Mouse (Mus musculus) liver, embryonic 15.5 days (tissue): ENCODE data around the gene Carmil1. TPM values are rescaled to one million over a fixed set of nuclear protein-coding genes. Genes with fewer than 3 reads are reported as not detected.

Source experiments
- ATAC-seq: fragments of 200-750 bp; cut with Nextera tagmentation; 2 replicates; pipeline ENCODE4 v1.8.0; 2017; ENCODE audit warnings: moderate number of reproducible peaks, mild to moderate bottlenecking, moderate library complexity; ENCODE audit not compliant: insufficient read depth
- H3K27ac ChIP-seq: fragments of 300-500 bp; sonication (generic); replicated peaks from 2 replicates; pipeline ENCODE4 v1.5.1; 2015; ENCODE audit warnings: mild to moderate bottlenecking, inconsistent platforms
- H3K27me3 ChIP-seq: fragments of 300-500 bp; sonication (generic); 2 replicates; pipeline ENCODE4 v1.6.1; 2015; ENCODE audit warnings: mild to moderate bottlenecking, inconsistent platforms
- H3K36me3 ChIP-seq: fragments of 300-500 bp; sonication (generic); replicated peaks from 2 replicates; pipeline ENCODE4 v1.6.1; 2015; ENCODE audit warnings: moderate library complexity, mild to moderate bottlenecking, inconsistent platforms
- H3K4me1 ChIP-seq: fragments of 300-500 bp; sonication (generic); replicated peaks from 2 replicates; pipeline ENCODE4 v1.6.1; 2015; ENCODE audit warnings: inconsistent platforms
- H3K4me2 ChIP-seq: fragments of 300-500 bp; sonication (generic); 2 replicates; pipeline ENCODE4 v1.6.1; 2015; ENCODE audit warnings: moderate library complexity, mild to moderate bottlenecking, inconsistent platforms
- H3K4me3 ChIP-seq: fragments of 300-500 bp; sonication (generic); replicated peaks from 2 replicates; pipeline ENCODE4 v1.5.1; 2015; ENCODE audit warnings: mild to moderate bottlenecking, inconsistent platforms
- H3K9ac ChIP-seq: fragments of 300-500 bp; sonication (generic); 2 replicates; pipeline ENCODE4 v1.6.1; 2015; ENCODE audit warnings: moderate library complexity, mild to moderate bottlenecking, inconsistent platforms
- H3K9me3 ChIP-seq: fragments of 300-500 bp; sonication (generic); replicated peaks from 2 replicates; pipeline ENCODE4 v1.6.1; 2016; ENCODE audit warnings: inconsistent platforms
- WGBS: fragments of 180-500 bp; shearing (Covaris S2); methylation state at CpG from one replicate; pipeline ENCODE4 v1.1.7; 2015; ENCODE audit warnings: mixed read lengths; ENCODE audit not compliant: insufficient replicate concordance; 5-methylcytosine and 5-hydroxymethylcytosine counted together
- polyA plus RNA-seq: library from polyadenylated mRNA; unstranded; fragments of >200 nt; fragmentation: Nextera tagmentation; extraction: Ambion mirVana; gene quantifications from 2 replicates; pipeline ENCODE4 v1.2.1, GENCODE M21; 2015

Gene Carmil1
- polyA plus RNA-seq, 1 experiment from 2014 or later: 4.1 TPM

DNA sequence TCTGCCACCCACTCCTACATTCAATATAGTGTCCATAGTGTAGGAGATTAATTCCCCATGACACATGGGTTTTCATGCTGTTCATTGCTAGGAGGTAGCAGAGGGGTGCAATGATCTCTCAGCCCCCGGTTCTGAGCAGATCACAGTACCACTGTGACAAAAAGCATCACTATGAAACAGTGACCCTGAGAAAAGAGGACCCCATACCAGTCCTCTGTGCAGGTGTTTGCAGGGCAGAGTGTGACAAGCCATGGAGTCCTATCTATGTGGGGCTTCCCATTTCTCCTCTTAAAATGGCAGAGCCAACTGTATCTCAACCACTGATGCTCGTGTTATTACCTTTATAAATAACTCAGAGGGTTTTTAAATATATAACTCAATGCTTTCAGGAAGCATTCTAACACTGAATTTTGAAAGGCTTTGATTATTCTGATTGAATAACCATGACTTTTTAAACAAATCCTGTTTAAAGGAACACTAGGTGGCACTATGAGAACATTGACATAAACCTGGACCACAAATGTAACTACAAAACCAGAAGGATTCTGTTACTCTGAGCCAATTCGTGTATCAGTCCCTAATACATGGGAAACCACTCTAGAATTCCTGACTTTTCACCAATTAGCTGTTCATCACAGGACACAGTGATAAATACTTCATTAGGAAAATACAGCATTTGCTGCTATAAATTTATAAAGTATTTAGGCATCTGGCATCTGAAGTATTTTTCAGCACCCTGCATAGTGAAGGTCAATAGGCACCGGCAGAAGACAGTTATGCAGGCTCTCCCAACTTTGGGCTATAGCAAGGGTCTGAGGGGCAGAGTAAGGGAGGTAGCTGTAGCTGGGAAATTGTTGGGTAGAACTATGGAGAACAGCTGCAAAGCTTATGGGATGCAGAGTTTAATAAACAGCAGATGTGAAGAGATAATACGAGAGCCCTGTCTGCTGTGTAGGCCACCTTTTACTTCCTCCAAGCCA lies 253.1 kb downstream of the Carmil1 start:
- Histone ChIP-seq H3K9me3 (no peaks in the 10 kb centered on the region), H3K27ac (no peak overlapping the region), H3K27me3 (no peaks in the 10 kb centered on the region), H3K4me1 (no peaks in the 10 kb centered on the region), H3K36me3 (no peaks in the 10 kb centered on the region), H3K4me3 (no peak overlapping the region), H3K9ac (no peak overlapping the region), H3K4me2 (no peak overlapping the region)
- 40% methylated on average over 5 of the region's 5 CpGs for WGBS
- ATAC-seq: no peak

DNA sequence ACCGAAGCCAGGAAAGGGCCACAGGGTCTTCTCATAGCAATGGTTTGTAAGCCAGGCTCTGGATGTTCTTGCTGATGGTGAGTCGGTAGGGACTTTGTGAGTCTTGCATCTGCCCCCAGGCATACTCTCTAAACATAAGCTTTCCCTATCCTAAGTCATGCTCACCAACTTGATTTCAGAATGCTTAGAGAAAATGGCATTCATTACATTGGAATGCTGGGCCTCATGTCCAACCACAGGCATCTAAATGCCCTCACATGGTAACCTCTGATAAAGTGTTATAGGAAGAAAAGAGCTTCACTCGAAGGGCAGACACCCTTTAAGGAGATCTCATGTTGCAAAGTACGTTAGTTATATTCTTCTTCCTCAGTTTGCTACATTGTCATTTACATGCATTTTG lies 262.1 kb downstream of the Carmil1 start:
- Histone ChIP-seq H3K9ac (no peak overlapping the region), H3K4me1 (no peaks in the 10 kb centered on the region), H3K4me3 (no peak overlapping the region), H3K4me2 (no peak overlapping the region), H3K27ac (no peak overlapping the region), H3K36me3 (no peaks in the 10 kb centered on the region), H3K9me3 (no peaks in the 10 kb centered on the region), H3K27me3 (no peaks in the 10 kb centered on the region)
- ATAC-seq: no peak
- WGBS: 57% methylated on average over 4 of the region's 4 CpGs

DNA sequence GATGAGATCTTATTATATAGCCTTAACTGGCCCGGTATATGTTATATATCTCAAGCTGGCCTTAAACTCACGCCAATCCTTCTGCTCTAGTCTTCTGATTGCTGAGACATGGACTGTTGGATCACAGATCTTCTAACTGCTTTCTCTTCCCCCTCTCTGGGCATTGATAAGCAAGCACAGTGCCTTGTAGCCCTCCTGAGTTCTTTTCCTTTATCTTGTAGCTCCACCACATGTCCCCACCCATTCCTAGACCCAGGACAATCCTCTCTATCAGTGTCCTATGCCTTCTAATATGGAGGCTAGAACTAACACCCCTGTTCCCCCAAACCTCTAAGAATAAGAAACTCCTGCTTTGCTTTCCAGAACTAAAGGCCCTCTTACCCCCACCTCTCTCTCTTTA lies 275.1 kb downstream of the Carmil1 start:
- Histone ChIP-seq H3K4me1 (peaks cover 10% of the 10 kb centered on the region; the same call in 1 of the 2 replicates), H3K9ac (no peak overlapping the region), H3K9me3 (no peaks in the 10 kb centered on the region), H3K27me3 (no peaks in the 10 kb centered on the region), H3K4me2 (no peak overlapping the region), H3K36me3 (no peaks in the 10 kb centered on the region), H3K27ac (no peak overlapping the region), H3K4me3 (no peak overlapping the region)
- WGBS: 25% methylated on average over 2 of the region's 2 CpGs
- peak; percentile 34; the same call in 1 of the 2 replicates for ATAC-seq

DNA sequence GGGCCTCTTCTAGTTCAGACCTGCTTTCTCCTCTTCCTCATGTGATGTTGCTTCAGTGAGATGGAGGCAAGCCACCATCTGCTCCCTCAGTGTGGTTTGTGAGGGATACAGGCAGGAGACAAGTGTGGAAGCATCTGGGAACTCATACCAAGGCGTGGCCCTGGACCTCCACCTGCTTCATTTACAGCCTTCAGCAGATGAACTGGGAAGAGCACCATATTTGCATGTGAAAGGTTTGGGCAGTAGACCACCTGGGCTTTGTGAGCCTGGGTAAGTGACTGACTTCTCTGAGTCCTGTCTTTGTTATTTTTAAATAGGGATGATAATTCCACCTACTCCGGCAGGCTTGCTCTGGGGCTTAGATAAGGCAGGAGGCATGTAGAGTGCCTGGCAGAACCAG lies 278.8 kb downstream of the Carmil1 start:
- no peaks in the 10 kb centered on the region for H3K9me3 ChIP-seq
- no peaks in the 10 kb centered on the region for H3K36me3 ChIP-seq
- H3K27me3 ChIP-seq: 0 out of 2 replicates have a peak, but pooled peaks cover 3% of the 10 kb centered on the region
- H3K4me1 ChIP-seq: peaks cover 10% of the 10 kb centered on the region; the same call in 1 of the 2 replicates
- 29% methylated on average over 2 of the region's 2 CpGs for WGBS
- H3K4me3 ChIP-seq: no peak overlapping the region
- no peak overlapping the region for H3K4me2 ChIP-seq
- ATAC-seq: no peak
- no peak overlapping the region for H3K27ac ChIP-seq
- H3K9ac ChIP-seq: no peak overlapping the region

DNA sequence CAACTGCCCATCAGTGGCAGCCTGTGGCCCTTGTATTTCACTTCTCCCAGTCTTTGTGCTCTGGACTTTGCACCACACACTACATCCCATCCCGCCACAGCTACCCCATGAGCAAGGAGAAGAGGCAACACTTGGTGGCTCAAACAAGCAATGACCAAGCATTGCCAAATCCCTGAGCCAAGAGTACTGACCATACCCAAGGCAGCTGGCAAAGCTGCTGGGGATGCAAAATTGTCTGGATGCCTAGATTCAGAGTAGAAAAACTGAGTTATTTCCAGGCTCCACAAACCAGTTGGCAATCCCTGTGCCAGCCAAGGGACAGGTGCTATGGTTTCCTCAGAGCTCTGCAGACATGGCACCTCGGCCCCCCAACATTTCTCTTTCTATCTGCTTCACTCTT lies 279.5 kb downstream of the Carmil1 start:
- Histone ChIP-seq H3K9me3 (no peaks in the 10 kb centered on the region), H3K4me1 (peaks cover 7% of the 10 kb centered on the region; the same call in 1 of the 2 replicates), H3K4me3 (no peak overlapping the region), H3K27me3 (0 out of 2 replicates have a peak, but pooled peaks cover 3% of the 10 kb centered on the region), H3K36me3 (no peaks in the 10 kb centered on the region), H3K27ac (no peak overlapping the region), H3K4me2 (no peak overlapping the region), H3K9ac (no peak overlapping the region)
- 62% methylated on average over 2 of the region's 2 CpGs for WGBS
- ATAC-seq: no peak

DNA sequence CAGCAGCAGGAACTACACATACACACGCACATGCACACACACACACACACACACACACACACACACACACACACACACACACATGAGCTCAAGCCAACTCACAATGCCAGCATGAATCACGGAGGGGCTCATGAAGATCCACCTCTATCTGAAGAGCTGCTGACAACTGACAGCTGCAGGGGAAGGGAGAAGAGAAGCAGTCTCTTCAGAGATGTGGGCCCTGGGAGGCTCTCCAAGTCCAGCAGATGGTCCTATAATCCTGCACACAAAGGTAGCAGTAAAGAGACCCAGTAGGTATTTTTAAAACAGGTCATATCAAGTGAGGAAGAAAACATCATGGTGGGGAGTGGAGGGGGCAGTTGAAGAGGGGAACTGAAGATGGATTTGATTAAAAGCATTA lies 281.8 kb downstream of the Carmil1 start:
- no peak overlapping the region for H3K9ac ChIP-seq
- H3K4me1 ChIP-seq: no peaks in the 10 kb centered on the region
- H3K4me3 ChIP-seq: no peak overlapping the region
- H3K4me2 ChIP-seq: no peak overlapping the region
- H3K36me3 ChIP-seq: no peaks in the 10 kb centered on the region
- 42% methylated on average over 2 of the region's 2 CpGs for WGBS
- no peak overlapping the region for H3K27ac ChIP-seq
- no peak for ATAC-seq
- peaks cover 13% of the 10 kb centered on the region for H3K27me3 ChIP-seq
- no peaks in the 10 kb centered on the region for H3K9me3 ChIP-seq

DNA sequence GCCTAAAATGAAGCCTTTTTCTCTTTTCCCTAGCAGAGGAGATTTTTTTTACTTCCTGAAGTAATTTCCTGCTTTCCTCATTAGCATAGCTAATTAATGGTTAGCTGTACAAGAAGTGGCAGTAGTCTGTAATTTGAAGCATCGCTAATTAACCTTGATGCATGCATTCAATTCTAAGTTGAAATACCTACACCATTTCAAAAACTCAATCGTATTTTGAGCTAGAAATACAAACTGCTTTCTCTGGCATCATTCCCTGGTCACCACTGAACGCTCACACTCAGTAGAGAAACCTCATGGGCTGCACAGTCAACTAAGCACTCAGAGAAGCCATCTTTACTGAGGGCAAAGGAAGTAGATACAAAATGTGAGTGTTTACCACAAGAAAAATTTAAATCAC lies 285.8 kb downstream of the Carmil1 start:
- H3K27me3 ChIP-seq: peaks cover 43% of the 10 kb centered on the region
- WGBS: 42% methylated on average over 3 of the region's 3 CpGs

DNA sequence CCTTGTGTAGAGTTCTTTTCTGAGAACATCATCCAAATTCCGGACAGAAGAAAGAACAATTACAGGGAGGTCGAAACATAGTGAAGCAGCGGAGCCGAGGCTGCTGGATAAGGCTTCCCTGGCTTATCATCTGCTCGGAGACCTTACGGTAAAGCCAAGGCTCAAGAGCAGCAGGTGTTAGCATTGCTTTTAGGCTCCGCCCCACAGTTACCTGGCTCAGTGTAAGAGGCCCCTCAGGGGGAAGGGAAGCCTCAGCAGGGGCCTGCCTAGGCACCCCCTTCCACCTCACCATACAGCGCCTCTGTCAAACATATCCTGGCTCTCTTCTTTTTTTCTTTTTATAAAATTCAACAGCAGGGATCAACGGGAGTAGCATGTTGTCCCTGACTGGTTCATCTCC lies 286.6 kb downstream of the Carmil1 start:
- Histone ChIP-seq H3K36me3 (no peaks in the 10 kb centered on the region), H3K27me3 (peaks cover 43% of the 10 kb centered on the region), H3K4me2 (no peak overlapping the region), H3K9me3 (no peaks in the 10 kb centered on the region), H3K4me3 (no peak overlapping the region), H3K9ac (no peak overlapping the region), H3K27ac (no peak overlapping the region), H3K4me1 (no peaks in the 10 kb centered on the region)
- 14% methylated on average over 9 of the region's 9 CpGs for WGBS
- ATAC-seq: no peak

More for the DNA sequence above, 285.8 kb downstream of the Carmil1 start:
- Histone ChIP-seq H3K4me2 (no peak overlapping the region), H3K36me3 (no peaks in the 10 kb centered on the region), H3K9me3 (no peaks in the 10 kb centered on the region), H3K4me3 (no peak overlapping the region), H3K9ac (no peak overlapping the region), H3K4me1 (no peaks in the 10 kb centered on the region), H3K27ac (no peak overlapping the region)
- ATAC-seq: no peak

DNA sequence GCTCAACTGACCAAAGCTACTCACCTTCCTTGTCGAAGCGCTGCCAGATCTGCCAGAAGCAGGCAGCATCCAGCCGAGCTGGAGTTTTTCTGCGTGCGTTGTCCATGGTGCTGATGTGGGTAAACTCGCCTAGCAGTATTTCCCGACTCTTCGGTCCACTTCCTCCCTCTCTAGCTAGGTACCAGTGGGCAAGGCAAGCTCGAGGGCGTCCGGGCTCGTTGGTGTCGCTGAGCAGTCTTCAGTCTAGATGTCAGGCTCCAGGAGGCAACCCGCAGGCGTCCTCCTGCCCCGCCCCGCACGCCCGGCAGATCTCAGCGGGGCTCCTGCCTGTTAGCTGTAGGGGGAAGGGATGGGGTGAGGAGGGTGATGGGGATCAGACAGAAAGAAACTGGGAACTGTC lies 289.7 kb downstream of the Carmil1 start, which contains the start of gene Scgn:
TSS of gene Scgn (minus strand) at position 287 of the 400 bp plus-strand sequence.
- no peak for ATAC-seq
- Histone ChIP-seq H3K36me3 (no peaks in the 10 kb centered on the region), H3K27me3 (peaks cover 40% of the 10 kb centered on the region), H3K4me2 (no peak within 1 kb of the TSS), H3K27ac (no peak within 1 kb of the TSS), H3K4me3 (no peak within 1 kb of the TSS), H3K4me1 (no peaks in the 10 kb centered on the region), H3K9me3 (no peaks in the 10 kb centered on the region), H3K9ac (no peak within 1 kb of the TSS)
- under 1% methylated on average over 20 of the region's 20 CpGs for WGBS

DNA sequence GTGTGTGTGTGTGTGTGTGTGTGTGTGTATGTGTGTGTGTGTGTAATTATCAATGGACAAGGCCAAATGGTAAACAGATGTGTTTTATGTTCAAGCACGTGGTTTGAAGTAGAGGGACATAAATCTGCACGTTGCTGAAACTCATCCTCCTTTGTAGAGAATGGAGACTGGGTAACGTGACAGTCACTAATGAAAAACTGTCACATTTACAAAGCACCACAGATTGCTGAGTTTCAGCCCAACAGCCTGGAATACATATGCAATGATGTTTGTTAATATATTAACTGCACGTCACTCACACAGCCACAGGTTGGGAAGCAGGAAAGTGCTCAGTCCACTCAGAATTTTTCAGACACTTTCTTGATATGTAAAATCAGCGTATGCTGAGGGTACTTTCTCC lies 290.1 kb downstream of the Carmil1 start:
- WGBS: 37% methylated on average over 5 of the region's 5 CpGs
- Histone ChIP-seq H3K9me3 (no peaks in the 10 kb centered on the region), H3K27ac (no peak overlapping the region), H3K4me2 (no peak overlapping the region), H3K4me3 (no peak overlapping the region), H3K36me3 (no peaks in the 10 kb centered on the region), H3K4me1 (no peaks in the 10 kb centered on the region), H3K27me3 (peaks cover 40% of the 10 kb centered on the region), H3K9ac (no peak overlapping the region)
- ATAC-seq: no peak

DNA sequence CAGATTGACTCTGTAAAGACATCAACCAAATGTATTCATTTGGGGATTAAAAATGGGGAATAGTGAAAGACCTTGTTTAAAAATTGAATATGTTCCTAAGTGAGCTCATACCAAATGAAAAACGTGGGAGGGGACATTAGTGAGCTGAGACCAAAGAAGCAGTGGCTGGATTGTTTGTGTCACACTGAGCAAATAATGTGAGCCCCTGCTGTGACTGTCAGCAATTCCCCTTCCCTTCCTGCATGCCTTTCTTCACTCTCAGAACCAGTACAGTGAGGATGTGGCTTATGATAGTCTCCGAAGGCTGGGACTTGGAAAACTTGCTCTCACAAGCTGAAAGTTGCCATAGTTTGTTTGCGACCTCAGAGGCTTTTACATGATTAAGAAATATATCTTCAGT lies 295.5 kb downstream of the Carmil1 start:
- Histone ChIP-seq H3K27ac (no peak overlapping the region), H3K4me1 (no peaks in the 10 kb centered on the region), H3K9ac (no peak overlapping the region), H3K36me3 (no peaks in the 10 kb centered on the region), H3K4me2 (no peak overlapping the region), H3K27me3 (no peaks in the 10 kb centered on the region), H3K9me3 (no peaks in the 10 kb centered on the region), H3K4me3 (no peak overlapping the region)
- ATAC-seq: no peak
- 30% methylated on average over 3 of the region's 3 CpGs for WGBS
